Mouse (Mus musculus) stomach, postnatal 0 days (tissue): ENCODE measurements around the gene Washc3. TPM values are rescaled to one million over a fixed set of nuclear protein-coding genes. Genes with fewer than 3 reads are reported as not detected.

ENCODE experiments used
- ATAC-seq: fragments of 200-750 bp; cut with Nextera tagmentation; 2 replicates; pipeline ENCODE4 v1.8.0; 2017; ENCODE audit not compliant: low FRiP score, low TSS enrichment
- DNase-seq: peaks from one replicate; pipeline ENCODE4 v3.0.0-alpha.2; 2016; ENCODE audit warnings: low spot score
- H3K27ac ChIP-seq: fragments of 300-500 bp; sonication (generic); replicated peaks from 2 replicates; pipeline ENCODE4 v1.5.1; 2014; ENCODE audit warnings: mild to moderate bottlenecking, control low read depth
- H3K27me3 ChIP-seq: fragments of 300-500 bp; sonication (generic); 2 replicates; pipeline ENCODE4 v1.6.1; 2014; ENCODE audit warnings: low read length; ENCODE audit not compliant: control insufficient read depth, insufficient read depth
- H3K36me3 ChIP-seq: fragments of 300-500 bp; sonication (generic); 2 replicates; pipeline ENCODE4 v1.6.1; 2014; ENCODE audit warnings: low read length, mixed read lengths; ENCODE audit not compliant: control insufficient read depth, insufficient read depth
- H3K4me1 ChIP-seq: fragments of 300-500 bp; sonication (generic); replicated peaks from 2 replicates; pipeline ENCODE4 v1.6.1; 2014; ENCODE audit warnings: antibody characterized with exemption; ENCODE audit not compliant: control insufficient read depth, insufficient read depth
- H3K4me2 ChIP-seq: fragments of 300-500 bp; sonication (generic); replicated peaks from 2 replicates; pipeline ENCODE4 v1.6.1; 2014; ENCODE audit warnings: low read depth, mild to moderate bottlenecking, control low read depth, moderate library complexity
- H3K4me3 ChIP-seq: fragments of 300-500 bp; sonication (generic); 2 replicates; pipeline ENCODE4 v1.5.1; 2014; ENCODE audit warnings: low read depth, low read length, control low read depth
- H3K9ac ChIP-seq: fragments of 300-500 bp; sonication (generic); 2 replicates; pipeline ENCODE4 v1.6.1; 2014; ENCODE audit warnings: mild to moderate bottlenecking, low read length, control low read depth, mixed read lengths
- H3K9me3 ChIP-seq: fragments of 300-500 bp; sonication (generic); 2 replicates; pipeline ENCODE4 v1.6.1; 2016; ENCODE audit warnings: low read length; ENCODE audit not compliant: control insufficient read depth
- CTCF ChIP-seq: IDR thresholded peaks from 2 replicates; pipeline ENCODE4 v1.5.1; 2016; ENCODE audit warnings: antibody characterized with exemption, low read depth, mild to moderate bottlenecking, moderate library complexity
- EP300 ChIP-seq: optimal IDR thresholded peaks from 2 replicates; pipeline ENCODE3; 2016; ENCODE audit warnings: antibody characterized with exemption
- WGBS: fragments of 180-500 bp; shearing (Covaris S2); extraction: QIAGEN DNeasy Blood & Tissue Kit; methylation state at CpG from one replicate; pipeline ENCODE4 v1.1.7; 2014; 5-methylcytosine and 5-hydroxymethylcytosine counted together
- polyA plus RNA-seq: library from polyadenylated mRNA; unstranded; fragments of >200 nt; fragmentation: Nextera tagmentation; extraction: Ambion mirVana; gene quantifications from 2 replicates; pipeline ENCODE4 v1.2.1, GENCODE M21; 2015

Gene Washc3
- polyA plus RNA-seq, 1 experiment from 2014 or later, result 69.4 TPM

DNA sequence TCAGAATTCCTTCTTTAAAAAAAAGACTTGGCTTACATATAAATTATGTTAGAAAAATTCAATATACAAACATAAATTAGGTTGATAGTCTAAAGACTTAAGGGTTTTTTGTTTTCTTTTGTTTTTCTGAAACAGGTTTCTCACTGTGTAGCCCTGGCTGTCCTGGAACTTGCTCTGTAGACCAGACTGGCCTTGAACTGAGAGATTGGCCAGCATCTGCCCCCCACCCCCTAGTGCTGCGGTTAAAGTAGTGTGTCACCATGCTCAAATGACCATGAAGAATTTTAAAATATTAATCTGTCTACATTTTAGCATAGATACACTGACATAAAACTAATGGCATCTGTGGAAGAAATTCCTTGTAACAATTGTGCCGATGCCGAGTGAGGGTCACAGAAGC lies 17.3 kb downstream of the Washc3 start:
- Histone ChIP-seq H3K27me3 (no peaks in the 10 kb centered on the region), H3K4me3 (no peak overlapping the region), H3K4me1 (no peaks in the 10 kb centered on the region), H3K4me2 (no peak overlapping the region), H3K36me3 (no peaks in the 10 kb centered on the region), H3K9ac (no peak overlapping the region), H3K27ac (no peak overlapping the region), H3K9me3 (no peaks in the 10 kb centered on the region)
- TF ChIP-seq EP300 (no peak), CTCF (no peak)
- ATAC-seq, result no peak
- no peak for DNase-seq
- WGBS, result 100% methylated on average over 3 of the region's 3 CpGs

DNA sequence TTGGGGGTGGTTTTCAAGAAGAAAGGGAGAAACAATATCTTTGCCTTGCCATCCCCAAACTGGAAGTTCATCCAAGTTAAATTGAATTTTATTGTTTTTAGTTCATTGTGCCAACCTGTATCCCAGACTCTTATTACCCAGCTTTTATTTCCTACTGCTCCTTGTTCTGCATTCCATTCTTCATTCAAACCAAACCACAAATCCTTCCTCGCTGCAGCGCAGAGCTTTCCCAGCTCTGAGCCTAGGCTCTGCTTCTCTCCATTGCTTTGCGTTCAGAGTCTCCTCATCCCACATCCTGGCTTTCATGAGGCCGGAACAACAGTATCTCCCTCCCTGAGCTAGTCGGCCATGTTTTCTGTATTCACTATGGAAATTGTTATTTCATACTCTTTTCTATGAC lies 20.8 kb downstream of the Washc3 start:
- H3K27ac ChIP-seq, result no peak overlapping the region
- H3K4me2 ChIP-seq, result no peak overlapping the region
- TF ChIP-seq EP300, result no peak
- no peak for TF ChIP-seq CTCF
- ATAC-seq (no peak), DNase-seq (no peak)
- 0 out of 2 replicates have a peak, but pooled peaks cover 2% of the 10 kb centered on the region for H3K36me3 ChIP-seq
- no peak overlapping the region for H3K4me3 ChIP-seq
- H3K9me3 ChIP-seq, result no peaks in the 10 kb centered on the region
- H3K4me1 ChIP-seq, result no peaks in the 10 kb centered on the region
- H3K27me3 ChIP-seq, result no peaks in the 10 kb centered on the region
- H3K9ac ChIP-seq, result no peak overlapping the region
- WGBS, result 79% methylated on average over 5 of the region's 5 CpGs

DNA sequence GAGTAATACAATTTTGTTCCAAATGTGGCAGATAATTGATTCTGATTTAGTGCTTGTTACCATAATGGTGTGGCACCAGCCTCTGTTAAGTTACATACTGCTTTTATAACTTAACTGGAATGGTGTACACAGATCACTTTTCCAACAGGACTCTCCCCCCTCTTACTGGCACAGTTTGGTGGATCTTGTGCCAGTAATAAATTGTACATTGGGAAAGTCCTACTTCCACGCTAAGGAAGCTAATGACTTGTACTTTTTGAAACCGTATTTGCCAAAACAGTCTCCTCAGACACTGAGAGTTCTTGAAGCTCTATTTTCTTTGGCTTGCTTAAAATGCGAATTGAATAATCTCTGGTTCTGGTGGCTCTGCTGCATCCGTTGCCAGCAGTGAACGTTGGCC lies 24.5 kb downstream of the Washc3 start:
- no peak for TF ChIP-seq CTCF
- no peak for TF ChIP-seq EP300
- DNase-seq (no peak), ATAC-seq (no peak)
- H3K9me3 ChIP-seq, result no peaks in the 10 kb centered on the region
- H3K4me1 ChIP-seq, result no peaks in the 10 kb centered on the region
- H3K4me3 ChIP-seq, result no peak overlapping the region
- H3K36me3 ChIP-seq, result 0 out of 2 replicates have a peak, but pooled peaks cover 2% of the 10 kb centered on the region
- no peaks in the 10 kb centered on the region for H3K27me3 ChIP-seq
- no peak overlapping the region for H3K27ac ChIP-seq
- no peak overlapping the region for H3K4me2 ChIP-seq
- WGBS, result 75% methylated on average over 5 of the region's 5 CpGs
- H3K9ac ChIP-seq, result no peak overlapping the region

- no peak for DNase-seq
- 93% methylated on average over 2 of the region's 2 CpGs for WGBS
- H3K4me3 ChIP-seq, result no peak overlapping the region
- TF ChIP-seq CTCF (no peak), EP300 (no peak)
- H3K27ac ChIP-seq, result no peak overlapping the region
- ATAC-seq, result no peak
- no peaks in the 10 kb centered on the region for H3K27me3 ChIP-seq
- no peaks in the 10 kb centered on the region for H3K4me1 ChIP-seq
- no peak overlapping the region for H3K4me2 ChIP-seq
- no peaks in the 10 kb centered on the region for H3K9me3 ChIP-seq
- no peak overlapping the region for H3K9ac ChIP-seq
- H3K36me3 ChIP-seq, result 0 out of 2 replicates have a peak, but pooled peaks cover 2% of the 10 kb centered on the region
Measured at GRCm38 (mm10) chr10:88227962-88228361, 27.1 kb downstream of the Washc3 start.

DNA sequence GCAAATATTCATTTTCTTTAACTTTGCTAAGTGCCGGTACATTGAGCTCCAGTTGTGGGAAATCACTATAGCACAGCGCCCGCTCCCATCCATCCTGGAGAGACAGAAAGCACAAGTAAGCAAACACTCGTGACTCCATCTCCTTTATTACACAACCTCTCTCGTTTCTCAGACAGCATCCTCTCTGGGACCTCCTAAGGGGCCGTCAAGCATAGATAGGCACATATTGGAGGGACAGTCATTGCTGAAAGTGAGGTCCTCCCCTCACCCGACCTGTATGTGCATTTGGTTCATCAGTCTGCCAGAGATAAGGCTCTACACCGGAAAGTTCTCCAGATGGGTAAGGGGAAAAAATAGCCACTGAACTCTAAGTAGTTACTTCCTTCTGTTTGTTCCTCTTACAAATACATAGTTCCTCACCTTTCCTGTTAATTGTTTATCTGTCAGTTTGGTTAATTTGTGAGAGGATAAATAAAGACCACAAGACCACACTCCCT lies 27.7 kb downstream of the Washc3 start:
- TF ChIP-seq CTCF, result no peak
- no peak overlapping the region for H3K4me2 ChIP-seq
- H3K27me3 ChIP-seq, result no peaks in the 10 kb centered on the region
- no peak overlapping the region for H3K9ac ChIP-seq
- H3K27ac ChIP-seq, result no peak overlapping the region
- 0 out of 2 replicates have a peak, but pooled peaks cover 2% of the 10 kb centered on the region for H3K36me3 ChIP-seq
- no peak overlapping the region for H3K4me3 ChIP-seq
- ATAC-seq (no peak), DNase-seq (no peak)
- 67% methylated on average over 8 of the region's 8 CpGs for WGBS
- H3K4me1 ChIP-seq, result no peaks in the 10 kb centered on the region
- H3K9me3 ChIP-seq, result no peaks in the 10 kb centered on the region

DNA sequence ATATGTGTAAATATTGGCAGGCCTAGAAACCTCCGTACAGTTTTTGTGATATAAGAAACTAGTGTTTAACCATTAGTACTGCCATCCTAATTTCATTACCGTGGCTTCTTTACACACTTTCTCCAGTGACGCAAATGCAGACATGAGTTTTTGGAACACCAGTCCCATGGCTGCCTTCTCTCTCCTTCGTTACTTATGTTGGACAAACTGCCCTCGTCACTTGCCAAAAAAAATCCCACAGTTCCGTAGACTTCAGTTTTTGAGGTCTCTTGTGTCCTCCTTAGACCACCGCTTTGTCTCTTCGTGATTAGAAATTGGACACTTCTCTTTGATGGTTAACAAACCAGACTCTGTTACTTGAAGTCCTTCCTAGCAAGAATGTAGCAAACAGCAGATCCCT lies 30.8 kb downstream of the Washc3 start:
- no peaks in the 10 kb centered on the region for H3K36me3 ChIP-seq
- WGBS, result 71% methylated on average over 8 of the region's 8 CpGs
- H3K27me3 ChIP-seq, result no peaks in the 10 kb centered on the region
- H3K9ac ChIP-seq, result no peak overlapping the region
- no peaks in the 10 kb centered on the region for H3K9me3 ChIP-seq
- H3K4me1 ChIP-seq, result no peaks in the 10 kb centered on the region
- ATAC-seq, result no peak
- H3K4me3 ChIP-seq, result no peak overlapping the region
- H3K27ac ChIP-seq, result no peak overlapping the region
- no peak for DNase-seq
- TF ChIP-seq EP300 (no peak), CTCF (no peak)
- H3K4me2 ChIP-seq, result no peak overlapping the region
